Mouse (Mus musculus): ENCODE measurements around the gene Cd2. TPM values are rescaled to one million over a fixed set of nuclear protein-coding genes. Genes with fewer than 3 reads are reported as not detected.

The Cd2 gene
- polyA plus RNA-seq, 1 experiment from 2014 or later, result not detected

DNA sequence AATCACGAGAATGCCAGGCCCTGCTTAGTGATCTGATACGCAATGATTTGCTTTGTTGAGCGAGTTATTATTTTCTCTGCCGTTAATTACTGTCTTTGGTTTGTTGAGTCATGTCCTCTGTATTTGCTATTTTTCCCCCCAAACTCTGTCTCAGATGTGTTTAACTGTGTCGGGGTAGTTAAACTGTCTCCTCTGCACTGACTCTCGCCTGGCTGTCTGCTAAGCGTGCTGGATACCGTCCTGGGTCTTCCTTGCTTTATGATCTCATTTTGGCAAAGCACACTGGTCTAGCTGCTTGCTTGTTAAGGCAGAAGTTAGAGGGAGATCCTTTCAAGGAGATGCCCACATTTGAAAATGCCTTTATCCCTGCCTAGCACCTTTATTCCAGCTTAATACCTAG, 31.6 kb downstream of the Cd2 start:
- 92% methylated on average over 8 of the region's 8 CpGs for WGBS
- ATAC-seq (replicated peaks; ENCODE audit: insufficient number of reproducible peaks, low FRiP score, low TSS enrichment, low read depth), result no peak
- no peak overlapping the region for H3K4me3 ChIP-seq (ENCODE audit: low read depth, low read length)

DNA sequence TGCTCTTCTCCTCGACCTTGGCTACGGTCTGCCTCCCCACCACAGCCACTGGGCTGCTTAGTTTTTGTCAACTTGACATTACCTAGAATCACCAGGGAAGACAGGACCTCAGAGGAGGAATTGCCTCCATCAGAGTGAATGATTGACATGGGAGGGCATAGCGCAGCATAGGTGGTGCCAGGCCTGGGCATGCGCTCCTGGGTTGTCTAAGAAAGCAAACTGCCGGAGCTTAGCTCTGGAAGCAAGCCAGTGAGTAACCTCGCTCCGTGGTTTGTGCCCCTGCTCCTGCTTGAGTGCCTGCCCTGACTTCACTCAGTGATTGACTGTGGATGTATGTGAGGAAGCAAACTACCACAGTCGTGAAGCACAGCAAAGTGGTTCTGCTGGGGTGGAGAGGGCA, 35.6 kb downstream of the Cd2 start:
- Histone ChIP-seq H3K36me3 (replicated peaks; ENCODE audit: control insufficient read depth, insufficient read depth, low read depth, low read length) (no peaks in the 10 kb centered on the region), H3K27ac (replicated peaks; ENCODE audit: low read depth, low read length) (no peak overlapping the region)
- WGBS, result 83% methylated on average over 8 of the region's 8 CpGs

More for the DNA sequence above, 31.6 kb downstream of the Cd2 start:
- Histone ChIP-seq H3K27me3 (ENCODE audit: control insufficient read depth, insufficient read depth, low read length) (no peaks in the 10 kb centered on the region), H3K9ac (replicated peaks; ENCODE audit: low read length) (no peak overlapping the region), H3K4me1 (ENCODE audit: control insufficient read depth, insufficient read depth, low read length) (no peaks in the 10 kb centered on the region), H3K4me2 (ENCODE audit: low read depth, low read length) (no peak overlapping the region), H3K36me3 (replicated peaks; ENCODE audit: control insufficient read depth, insufficient read depth, low read depth, low read length) (no peaks in the 10 kb centered on the region), H3K27ac (replicated peaks; ENCODE audit: low read depth, low read length) (no peak overlapping the region), H3K9me3 (replicated peaks; ENCODE audit: control insufficient read depth, low read length) (no peaks in the 10 kb centered on the region)
- no peak for DNase-seq (ENCODE audit: low spot score)

DNA sequence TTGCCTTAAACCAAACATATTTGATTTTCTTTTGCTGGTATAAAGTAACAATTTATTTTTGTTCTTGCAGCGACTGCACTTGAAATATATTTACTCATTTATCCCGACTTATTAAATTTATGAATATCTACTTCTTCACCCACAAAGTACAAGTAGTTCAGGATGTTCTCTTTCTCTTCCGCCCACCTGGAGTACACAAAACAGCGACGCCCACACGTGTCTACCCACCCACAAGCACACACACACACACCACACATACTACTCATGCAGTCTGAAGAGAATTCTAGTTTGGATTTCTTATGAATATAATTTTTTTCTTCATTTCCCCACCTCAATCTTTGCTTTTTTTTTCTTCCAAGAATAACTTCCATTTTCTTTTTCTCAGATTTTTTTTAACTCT, 37.9 kb downstream of the Cd2 start:
- Histone ChIP-seq H3K9ac (replicated peaks; ENCODE audit: low read length) (no peak overlapping the region), H3K27ac (replicated peaks; ENCODE audit: low read depth, low read length) (no peak overlapping the region), H3K36me3 (replicated peaks; ENCODE audit: control insufficient read depth, insufficient read depth, low read depth, low read length) (no peaks in the 10 kb centered on the region), H3K9me3 (replicated peaks; ENCODE audit: control insufficient read depth, low read length) (no peaks in the 10 kb centered on the region), H3K27me3 (ENCODE audit: control insufficient read depth, insufficient read depth, low read length) (no peaks in the 10 kb centered on the region), H3K4me3 (ENCODE audit: low read depth, low read length) (no peak overlapping the region), H3K4me1 (ENCODE audit: control insufficient read depth, insufficient read depth, low read length) (no peaks in the 10 kb centered on the region), H3K4me2 (ENCODE audit: low read depth, low read length) (no peak overlapping the region)
- DNase-seq (ENCODE audit: low spot score) (no peak), ATAC-seq (replicated peaks; ENCODE audit: insufficient number of reproducible peaks, low FRiP score, low TSS enrichment, low read depth) (no peak)
- 90% methylated on average over 6 of the region's 6 CpGs for WGBS

More for the DNA sequence above, 35.6 kb downstream of the Cd2 start:
- DNase-seq (ENCODE audit: low spot score) (no peak), ATAC-seq (replicated peaks; ENCODE audit: insufficient number of reproducible peaks, low FRiP score, low TSS enrichment, low read depth) (no peak)
- H3K9me3 ChIP-seq (replicated peaks; ENCODE audit: control insufficient read depth, low read length), result no peaks in the 10 kb centered on the region
- H3K9ac ChIP-seq (replicated peaks; ENCODE audit: low read length), result no peak overlapping the region
- no peaks in the 10 kb centered on the region for H3K4me1 ChIP-seq (ENCODE audit: control insufficient read depth, insufficient read depth, low read length)
- no peak overlapping the region for H3K4me2 ChIP-seq (ENCODE audit: low read depth, low read length)
- H3K4me3 ChIP-seq (ENCODE audit: low read depth, low read length), result no peak overlapping the region
- no peaks in the 10 kb centered on the region for H3K27me3 ChIP-seq (ENCODE audit: control insufficient read depth, insufficient read depth, low read length)

DNA sequence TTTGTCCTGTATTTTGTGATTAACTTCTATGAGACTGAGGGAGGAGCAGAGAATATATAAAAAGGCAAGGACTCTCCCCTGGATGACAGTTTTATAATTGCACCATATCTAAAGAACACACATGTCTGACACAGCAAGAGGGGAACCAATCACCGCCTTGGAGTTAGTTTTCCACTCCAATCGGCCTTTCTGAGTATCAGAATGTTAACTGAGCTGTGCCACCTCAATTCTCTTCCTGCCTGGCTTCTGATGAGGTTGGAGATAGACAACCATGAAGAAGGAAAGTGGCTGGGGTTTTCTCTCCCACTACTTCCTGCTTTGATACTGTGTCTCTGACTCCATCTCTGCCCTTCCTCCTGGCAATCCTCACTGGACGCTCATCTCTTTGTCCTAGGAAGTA, 42.5 kb downstream of the Cd2 start:
- no peaks in the 10 kb centered on the region for H3K4me1 ChIP-seq (ENCODE audit: control insufficient read depth, insufficient read depth, low read length)
- DNase-seq (ENCODE audit: low spot score), result no peak
- H3K27ac ChIP-seq (replicated peaks; ENCODE audit: low read depth, low read length), result no peak overlapping the region
- no peak overlapping the region for H3K4me3 ChIP-seq (ENCODE audit: low read depth, low read length)
- H3K9me3 ChIP-seq (replicated peaks; ENCODE audit: control insufficient read depth, low read length), result no peaks in the 10 kb centered on the region
- no peak for ATAC-seq (replicated peaks; ENCODE audit: insufficient number of reproducible peaks, low FRiP score, low TSS enrichment, low read depth)
- WGBS, result 81% methylated on average over 3 of the region's 3 CpGs
- H3K9ac ChIP-seq (replicated peaks; ENCODE audit: low read length), result no peak overlapping the region
- H3K36me3 ChIP-seq (replicated peaks; ENCODE audit: control insufficient read depth, insufficient read depth, low read depth, low read length), result no peaks in the 10 kb centered on the region
- no peaks in the 10 kb centered on the region for H3K27me3 ChIP-seq (ENCODE audit: control insufficient read depth, insufficient read depth, low read length)
- H3K4me2 ChIP-seq (ENCODE audit: low read depth, low read length), result no peak overlapping the region

DNA sequence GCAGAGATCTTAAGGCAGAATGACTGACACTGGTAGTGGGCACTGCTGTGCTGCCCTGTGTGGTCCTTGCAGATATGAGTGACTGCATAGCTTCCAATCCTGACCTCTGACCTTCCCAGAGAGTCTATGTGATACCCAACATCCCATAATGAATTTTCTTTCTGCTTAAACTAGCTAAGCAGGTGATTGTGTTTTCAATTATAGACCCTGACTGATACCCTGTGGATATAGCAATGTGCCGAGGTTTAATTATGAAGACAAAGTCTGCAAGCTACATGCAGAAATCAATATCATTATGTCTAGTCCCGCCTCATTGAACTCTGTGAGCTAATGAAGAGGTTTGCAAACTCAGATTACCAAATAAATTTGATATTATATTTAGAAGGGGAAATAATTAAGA, 44.7 kb downstream of the Cd2 start:
- ATAC-seq (replicated peaks; ENCODE audit: insufficient number of reproducible peaks, low FRiP score, low TSS enrichment, low read depth) (no peak), DNase-seq (ENCODE audit: low spot score) (no peak)
- WGBS, result 76% methylated on average over 2 of the region's 2 CpGs
- Histone ChIP-seq H3K4me3 (ENCODE audit: low read depth, low read length) (no peak overlapping the region), H3K27me3 (ENCODE audit: control insufficient read depth, insufficient read depth, low read length) (no peaks in the 10 kb centered on the region), H3K9me3 (replicated peaks; ENCODE audit: control insufficient read depth, low read length) (no peaks in the 10 kb centered on the region), H3K4me1 (ENCODE audit: control insufficient read depth, insufficient read depth, low read length) (no peaks in the 10 kb centered on the region), H3K27ac (replicated peaks; ENCODE audit: low read depth, low read length) (no peak overlapping the region), H3K36me3 (replicated peaks; ENCODE audit: control insufficient read depth, insufficient read depth, low read depth, low read length) (no peaks in the 10 kb centered on the region), H3K9ac (replicated peaks; ENCODE audit: low read length) (no peak overlapping the region), H3K4me2 (ENCODE audit: low read depth, low read length) (no peak overlapping the region)

DNA sequence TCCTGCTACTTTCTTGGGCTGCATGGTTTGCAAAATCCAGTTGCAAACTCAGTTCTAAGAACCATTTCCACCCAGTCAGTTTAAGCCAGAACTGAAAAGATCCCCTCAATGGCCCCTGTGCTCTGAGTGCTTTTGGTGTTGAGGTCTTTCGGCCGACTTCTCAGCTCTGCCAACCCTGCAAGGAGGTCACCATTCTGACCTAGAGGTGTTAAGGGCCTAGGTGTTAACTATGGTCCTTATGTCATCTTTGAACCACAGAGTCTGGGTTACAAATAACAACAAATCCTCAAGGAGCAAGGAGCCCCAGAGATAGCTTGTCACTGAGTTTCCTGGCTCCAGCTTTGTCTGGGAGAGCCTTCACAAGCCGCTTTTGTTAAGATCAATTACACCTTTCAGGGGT, 45.9 kb downstream of the Cd2 start:
- WGBS, result 63% methylated on average over 3 of the region's 3 CpGs
- H3K4me1 ChIP-seq (ENCODE audit: control insufficient read depth, insufficient read depth, low read length), result no peaks in the 10 kb centered on the region
- ATAC-seq (replicated peaks; ENCODE audit: insufficient number of reproducible peaks, low FRiP score, low TSS enrichment, low read depth), result no peak
- H3K36me3 ChIP-seq (replicated peaks; ENCODE audit: control insufficient read depth, insufficient read depth, low read depth, low read length), result no peaks in the 10 kb centered on the region
- H3K4me3 ChIP-seq (ENCODE audit: low read depth, low read length), result no peak overlapping the region
- no peak overlapping the region for H3K27ac ChIP-seq (replicated peaks; ENCODE audit: low read depth, low read length)
- no peak overlapping the region for H3K4me2 ChIP-seq (ENCODE audit: low read depth, low read length)
- no peak overlapping the region for H3K9ac ChIP-seq (replicated peaks; ENCODE audit: low read length)
- H3K9me3 ChIP-seq (replicated peaks; ENCODE audit: control insufficient read depth, low read length), result no peaks in the 10 kb centered on the region
- no peak for DNase-seq (ENCODE audit: low spot score)
- no peaks in the 10 kb centered on the region for H3K27me3 ChIP-seq (ENCODE audit: control insufficient read depth, insufficient read depth, low read length)

DNA sequence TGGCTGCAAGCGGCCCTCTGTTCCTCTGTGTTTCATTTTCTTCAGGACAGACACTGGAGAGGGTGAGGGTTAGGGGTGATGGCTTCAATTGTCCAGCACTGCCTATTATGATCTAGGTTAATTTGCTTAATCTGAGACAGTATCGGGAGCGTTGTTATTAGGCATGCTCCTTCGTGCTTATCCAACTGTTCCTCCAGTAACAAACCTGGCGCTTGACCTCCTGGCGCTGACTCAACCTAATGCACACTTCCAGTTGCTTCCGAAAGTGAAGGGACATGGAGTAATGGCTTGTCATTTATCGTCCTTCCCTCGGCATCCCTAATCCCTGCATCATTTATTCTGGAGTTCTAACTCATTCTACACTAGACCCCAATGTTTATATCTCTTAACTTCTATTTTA, 46.9 kb downstream of the Cd2 start:
- ATAC-seq (replicated peaks; ENCODE audit: insufficient number of reproducible peaks, low FRiP score, low TSS enrichment, low read depth), result no peak
- Histone ChIP-seq H3K4me2 (ENCODE audit: low read depth, low read length) (no peak overlapping the region), H3K36me3 (replicated peaks; ENCODE audit: control insufficient read depth, insufficient read depth, low read depth, low read length) (no peaks in the 10 kb centered on the region), H3K27ac (replicated peaks; ENCODE audit: low read depth, low read length) (no peak overlapping the region), H3K4me3 (ENCODE audit: low read depth, low read length) (no peak overlapping the region), H3K9ac (replicated peaks; ENCODE audit: low read length) (no peak overlapping the region), H3K27me3 (ENCODE audit: control insufficient read depth, insufficient read depth, low read length) (no peaks in the 10 kb centered on the region), H3K9me3 (replicated peaks; ENCODE audit: control insufficient read depth, low read length) (no peaks in the 10 kb centered on the region), H3K4me1 (ENCODE audit: control insufficient read depth, insufficient read depth, low read length) (no peaks in the 10 kb centered on the region; the same call in 1 of the 2 replicates)
- DNase-seq (ENCODE audit: low spot score), result no peak
- 84% methylated on average over 9 of the region's 9 CpGs for WGBS

DNA sequence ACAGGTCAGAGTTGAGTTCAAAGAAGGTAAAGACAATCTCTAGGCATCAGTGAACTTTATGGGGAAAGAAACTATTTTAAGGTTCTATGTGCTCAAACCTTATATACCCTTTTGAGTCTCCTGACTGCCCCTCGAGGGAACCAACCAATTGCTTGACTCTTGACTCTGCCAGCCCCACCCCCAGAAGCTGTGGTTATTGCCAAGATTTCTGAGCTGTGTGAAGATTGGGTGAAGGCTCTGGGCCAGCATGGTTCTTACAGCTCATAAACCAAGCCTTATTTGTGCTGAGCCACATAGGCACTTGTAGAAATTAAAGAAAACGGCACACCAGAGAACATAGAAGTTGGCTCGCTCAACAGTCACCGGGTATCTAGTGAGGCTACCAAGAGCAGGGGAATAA, 48.5 kb downstream of the Cd2 start:
- Histone ChIP-seq H3K9me3 (replicated peaks; ENCODE audit: control insufficient read depth, low read length) (no peaks in the 10 kb centered on the region), H3K4me1 (ENCODE audit: control insufficient read depth, insufficient read depth, low read length) (no peaks in the 10 kb centered on the region; the same call in 1 of the 2 replicates), H3K27me3 (ENCODE audit: control insufficient read depth, insufficient read depth, low read length) (no peaks in the 10 kb centered on the region), H3K27ac (replicated peaks; ENCODE audit: low read depth, low read length) (no peak overlapping the region), H3K9ac (replicated peaks; ENCODE audit: low read length) (no peak overlapping the region), H3K36me3 (replicated peaks; ENCODE audit: control insufficient read depth, insufficient read depth, low read depth, low read length) (no peaks in the 10 kb centered on the region), H3K4me2 (ENCODE audit: low read depth, low read length) (no peak overlapping the region), H3K4me3 (ENCODE audit: low read depth, low read length) (no peak overlapping the region)
- DNase-seq (ENCODE audit: low spot score), result no peak
- 90% methylated on average over 4 of the region's 4 CpGs for WGBS
- no peak for ATAC-seq (replicated peaks; ENCODE audit: insufficient number of reproducible peaks, low FRiP score, low TSS enrichment, low read depth)
